Mouse (Mus musculus) midbrain, embryonic 12.5 days (tissue): ENCODE data around the gene Gstt2. TPM values are rescaled to one million over a fixed set of nuclear protein-coding genes. Genes with fewer than 3 reads are reported as not detected.
"Not testable (repeated sequence)": the region's sequence is repeated elsewhere in the genome, so short reads cannot be mapped to it uniquely, and the experiment has no call there.

Source experiments
- ATAC-seq: fragments of 200-750 bp; cut with Nextera tagmentation; 2 replicates; pipeline ENCODE4 v1.8.0; 2017; ENCODE audit warnings: low read depth, moderate TSS enrichment, moderate library complexity; ENCODE audit not compliant: low FRiP score
- H3K27ac ChIP-seq: fragments of 300-500 bp; sonication (generic); replicated peaks from 2 replicates; pipeline ENCODE4 v1.5.1; 2016; ENCODE audit warnings: mild to moderate bottlenecking
- H3K27me3 ChIP-seq: fragments of 300-500 bp; sonication (generic); 2 replicates; pipeline ENCODE4 v1.6.1; 2016; ENCODE audit warnings: mild to moderate bottlenecking
- H3K36me3 ChIP-seq: fragments of 300-500 bp; sonication (generic); 2 replicates; pipeline ENCODE4 v1.6.1; 2016
- H3K4me1 ChIP-seq: fragments of 300-500 bp; sonication (generic); 2 replicates; pipeline ENCODE4 v1.6.1; 2016
- H3K4me2 ChIP-seq: fragments of 300-500 bp; sonication (generic); replicated peaks from 2 replicates; pipeline ENCODE4 v1.6.1; 2016; ENCODE audit warnings: mild to moderate bottlenecking, moderate library complexity
- H3K4me3 ChIP-seq: fragments of 300-500 bp; sonication (generic); 2 replicates; pipeline ENCODE4 v1.5.1; 2016; ENCODE audit warnings: mild to moderate bottlenecking
- H3K9ac ChIP-seq: fragments of 300-500 bp; sonication (generic); replicated peaks from 2 replicates; pipeline ENCODE4 v1.6.1; 2016; ENCODE audit warnings: mild to moderate bottlenecking, moderate library complexity
- H3K9me3 ChIP-seq: fragments of 300-500 bp; sonication (generic); 2 replicates; pipeline ENCODE4 v1.6.1; 2016; ENCODE audit warnings: mild to moderate bottlenecking
- WGBS: fragments of 180-500 bp; shearing (Covaris S2); methylation state at CpG from one replicate; pipeline ENCODE4 v1.1.7; 2016; 5-methylcytosine and 5-hydroxymethylcytosine counted together
- polyA plus RNA-seq: library from polyadenylated mRNA; unstranded; fragments of >200 nt; fragmentation: Nextera tagmentation; extraction: Ambion mirVana; gene quantifications from 2 replicates; pipeline ENCODE4 v1.2.1, GENCODE M21; 2016

The Gstt2 gene
- polyA plus RNA-seq, 1 experiment from 2014 or later, result 7.9 TPM

DNA sequence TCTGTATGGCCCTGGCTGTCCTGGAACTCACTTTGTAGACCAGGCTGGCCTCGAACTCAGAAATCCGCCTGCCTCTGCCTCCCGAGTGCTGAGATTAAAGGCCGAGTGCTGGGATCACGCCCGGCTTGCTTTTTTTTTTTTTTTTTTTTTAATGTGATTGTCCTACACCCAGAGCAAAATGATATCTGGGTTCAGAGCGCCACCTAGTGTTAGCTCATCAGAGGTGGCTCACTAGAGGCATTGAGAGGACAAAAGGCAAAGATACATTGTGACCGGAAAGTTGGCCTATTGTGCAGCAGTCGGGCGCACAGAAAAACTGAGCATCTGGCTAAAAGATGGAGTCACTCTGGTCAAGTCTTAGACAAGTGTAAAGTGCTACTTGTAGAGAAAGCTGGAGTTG lies 16.2 kb upstream of the Gstt2 start:
- WGBS, result 21% methylated on average over 10 of the region's 10 CpGs
- peak; percentile 57; the same call in 1 of the 2 replicates for ATAC-seq
- Histone ChIP-seq H3K36me3 (peaks cover 18% of the 10 kb centered on the region), H3K4me1 (peaks cover 29% of the 10 kb centered on the region), H3K4me3 (no peak overlapping the region), H3K4me2 (no peak overlapping the region), H3K9ac (no peak overlapping the region), H3K27me3 (no peaks in the 10 kb centered on the region), H3K9me3 (no peaks in the 10 kb centered on the region), H3K27ac (no peak overlapping the region)

DNA sequence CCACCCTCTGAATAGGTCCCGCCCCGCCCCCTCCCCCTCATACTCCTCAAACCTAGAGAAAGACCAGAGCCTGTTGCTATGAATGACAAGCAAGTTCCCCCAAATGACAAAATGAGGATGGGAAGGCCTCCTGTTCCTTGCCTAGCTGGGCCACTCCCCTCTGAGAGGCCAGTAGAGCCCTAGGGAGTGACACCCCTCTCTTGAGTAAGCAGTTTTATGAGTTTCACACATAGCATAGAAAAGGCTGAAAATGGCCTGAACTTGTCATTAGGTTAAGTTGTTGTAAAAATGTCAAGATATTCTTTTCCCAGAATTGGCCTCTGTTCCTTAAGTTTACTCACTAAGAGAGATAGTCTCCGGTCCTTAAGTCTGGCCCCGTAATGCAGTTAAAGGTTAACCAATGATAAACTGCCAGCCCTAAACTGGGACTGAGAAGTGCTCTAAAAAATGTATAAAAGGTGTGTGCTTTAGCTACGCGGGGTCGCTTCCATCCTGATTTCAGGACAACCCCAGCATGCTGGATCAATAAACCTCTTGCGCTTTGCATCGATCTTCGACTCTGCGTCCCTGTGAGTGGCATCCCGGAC lies 15.4 kb upstream of the Gstt2 start:
- 95% methylated on average over 12 of the region's 12 CpGs for WGBS
- Histone ChIP-seq H3K27me3 (no peaks in the 10 kb centered on the region), H3K4me2 (no peak overlapping the region), H3K36me3 (peaks cover 10% of the 10 kb centered on the region), H3K4me3 (no peak overlapping the region), H3K4me1 (peaks cover 23% of the 10 kb centered on the region), H3K9me3 (no peaks in the 10 kb centered on the region), H3K9ac (no peak overlapping the region), H3K27ac (no peak overlapping the region)
- no peak for ATAC-seq

- Histone ChIP-seq H3K9me3 (no peaks in the 10 kb centered on the region), H3K36me3 (no peaks in the 10 kb centered on the region), H3K4me1 (peaks cover 23% of the 10 kb centered on the region), H3K4me3 (no peak overlapping the region), H3K9ac (no peak overlapping the region), H3K27ac (no peak overlapping the region), H3K4me2 (no peak overlapping the region), H3K27me3 (no peaks in the 10 kb centered on the region)
- ATAC-seq, result no peak
- 35% methylated on average over 3 of the region's 3 CpGs for WGBS
Observed at GRCm38 (mm10) chr10:75851681-75852080, 14.5 kb upstream of the Gstt2 start.

GRCm38 (mm10) chr10:75851076-75851475 lies 13.9 kb upstream of the Gstt2 start:
- Histone ChIP-seq H3K9me3 (no peaks in the 10 kb centered on the region), H3K4me2 (no peak overlapping the region), H3K9ac (no peak overlapping the region), H3K36me3 (no peaks in the 10 kb centered on the region), H3K4me1 (peaks cover 23% of the 10 kb centered on the region), H3K27me3 (no peaks in the 10 kb centered on the region), H3K4me3 (no peak overlapping the region), H3K27ac (0 out of 2 replicates have a peak overlapping the region, but pooled peaks have one; percentile 10)
- WGBS, result 5% methylated on average over 6 of the region's 6 CpGs
- no peak for ATAC-seq

- WGBS, result 28% methylated on average over 3 of the region's 3 CpGs
- ATAC-seq, result no peak
- Histone ChIP-seq H3K27ac (no peak overlapping the region), H3K9me3 (no peaks in the 10 kb centered on the region), H3K4me3 (no peak overlapping the region), H3K27me3 (no peaks in the 10 kb centered on the region), H3K4me2 (no peak overlapping the region), H3K36me3 (no peaks in the 10 kb centered on the region), H3K4me1 (peaks cover 29% of the 10 kb centered on the region), H3K9ac (no peak overlapping the region)
Observed at GRCm38 (mm10) chr10:75848382-75848781, 11.2 kb upstream of the Gstt2 start.

GRCm38 (mm10) chr10:75845306-75845930 lies 8.2 kb upstream of the Gstt2 start:
- Histone ChIP-seq H3K4me2 (no peak overlapping the region), H3K27ac (no peak overlapping the region), H3K4me1 (peaks cover 15% of the 10 kb centered on the region), H3K9me3 (no peaks in the 10 kb centered on the region), H3K27me3 (no peaks in the 10 kb centered on the region), H3K4me3 (no peak overlapping the region), H3K9ac (no peak overlapping the region), H3K36me3 (no peaks in the 10 kb centered on the region)
- ATAC-seq, result no peak
- WGBS, result 82% methylated on average over 6 of the region's 6 CpGs

DNA sequence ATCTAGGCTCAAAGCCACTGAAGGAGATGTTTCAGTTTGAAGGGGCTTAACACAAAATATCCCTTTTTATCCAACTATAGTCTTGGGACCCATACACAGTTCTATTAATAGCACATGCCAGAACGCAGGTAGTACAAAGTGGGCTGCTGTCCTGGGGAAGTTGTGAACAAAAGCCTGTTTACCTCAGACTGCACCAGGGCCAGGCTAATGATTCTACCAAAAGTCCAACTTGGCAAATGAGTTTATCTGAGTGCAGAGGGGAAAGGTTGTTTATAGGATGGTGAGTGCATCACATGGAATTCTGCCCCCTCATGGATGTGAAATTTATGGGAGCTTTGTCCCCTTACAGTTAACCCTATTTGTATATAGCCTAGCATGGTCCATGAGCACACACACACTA lies 7.6 kb upstream of the Gstt2 start:
- no peaks in the 10 kb centered on the region for H3K27me3 ChIP-seq
- no peak overlapping the region for H3K27ac ChIP-seq
- no peaks in the 10 kb centered on the region for H3K9me3 ChIP-seq
- H3K4me1 ChIP-seq, result peaks cover 15% of the 10 kb centered on the region
- WGBS, result 63% methylated on average over 1 of the region's 1 CpGs
- H3K36me3 ChIP-seq, result no peaks in the 10 kb centered on the region
- no peak for ATAC-seq
- no peak overlapping the region for H3K4me2 ChIP-seq
- H3K4me3 ChIP-seq, result no peak overlapping the region
- H3K9ac ChIP-seq, result no peak overlapping the region

GRCm38 (mm10) chr10:75843898-75844297 lies 6.7 kb upstream of the Gstt2 start:
- not testable (repeated sequence) for H3K9me3 ChIP-seq, ATAC-seq, H3K27me3 ChIP-seq, H3K4me1 ChIP-seq, H3K4me3 ChIP-seq, H3K9ac ChIP-seq, H3K4me2 ChIP-seq, H3K27ac ChIP-seq, H3K36me3 ChIP-seq
- 82% methylated on average over 6 of the region's 6 CpGs for WGBS

DNA sequence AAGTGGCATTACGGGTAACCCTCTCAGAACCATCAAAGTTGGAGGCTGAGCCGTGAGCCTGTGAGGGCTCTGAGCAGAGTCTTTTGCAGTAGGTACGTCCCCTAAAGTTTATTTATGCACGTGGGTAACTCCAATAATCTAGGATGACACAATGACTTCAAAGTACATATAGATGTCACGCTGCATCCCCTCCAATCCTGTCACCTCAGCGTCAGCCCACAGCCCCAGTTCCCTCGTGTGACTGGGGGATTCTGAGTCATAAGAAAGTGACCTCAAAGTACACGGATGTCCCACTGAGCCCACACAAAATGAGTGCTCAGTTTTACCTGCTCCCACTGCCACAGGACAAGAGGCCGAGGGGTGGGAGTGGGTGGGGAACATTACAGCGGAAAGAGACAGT lies 1.9 kb upstream of the Gstt2 start:
- H3K27ac ChIP-seq, result no peak overlapping the region
- H3K4me3 ChIP-seq, result no peak overlapping the region
- peaks cover 24% of the 10 kb centered on the region for H3K4me1 ChIP-seq
- H3K9ac ChIP-seq, result no peak overlapping the region
- H3K9me3 ChIP-seq, result no peaks in the 10 kb centered on the region
- ATAC-seq, result no peak
- no peaks in the 10 kb centered on the region for H3K36me3 ChIP-seq
- WGBS, result 85% methylated on average over 10 of the region's 10 CpGs
- no peak overlapping the region for H3K4me2 ChIP-seq
- H3K27me3 ChIP-seq, result peaks cover 27% of the 10 kb centered on the region

GRCm38 (mm10) chr10:75835761-75836531 lies 1.3 kb downstream of the Gstt2 start:
- Histone ChIP-seq H3K4me2 (peak overlapping the region; percentile 42), H3K9ac (no peak overlapping the region), H3K27me3 (peaks cover 48% of the 10 kb centered on the region), H3K4me3 (peak overlapping the region; percentile 25), H3K4me1 (peaks cover 32% of the 10 kb centered on the region), H3K9me3 (no peaks in the 10 kb centered on the region), H3K27ac (no peak overlapping the region), H3K36me3 (no peaks in the 10 kb centered on the region)
- no peak for ATAC-seq
- 30% methylated on average over 8 of the region's 10 CpGs for WGBS

- Histone ChIP-seq H3K27me3 (peaks cover 48% of the 10 kb centered on the region), H3K9me3 (no peaks in the 10 kb centered on the region), H3K4me2 (peak overlapping the region; percentile 42), H3K4me1 (peaks cover 32% of the 10 kb centered on the region), H3K36me3 (no peaks in the 10 kb centered on the region), H3K4me3 (peak overlapping the region; percentile 25), H3K27ac (no peak overlapping the region), H3K9ac (no peak overlapping the region)
- no peak for ATAC-seq
- 4% methylated on average over 10 of the region's 10 CpGs for WGBS
Observed at GRCm38 (mm10) chr10:75835307-75835706, 1.9 kb downstream of the Gstt2 start.

GRCm38 (mm10) chr10:75834721-75835120 lies 2.5 kb downstream of the Gstt2 start:
- 10% methylated on average over 9 of the region's 9 CpGs for WGBS
- H3K4me2 ChIP-seq, result peak overlapping the region; percentile 63
- no peak overlapping the region for H3K27ac ChIP-seq
- no peak for ATAC-seq
- H3K9me3 ChIP-seq, result no peaks in the 10 kb centered on the region
- peaks cover 32% of the 10 kb centered on the region for H3K4me1 ChIP-seq
- peak overlapping the region; percentile 49 for H3K9ac ChIP-seq
- H3K4me3 ChIP-seq, result peak overlapping the region; percentile 41
- peaks cover 48% of the 10 kb centered on the region for H3K27me3 ChIP-seq
- H3K36me3 ChIP-seq, result no peaks in the 10 kb centered on the region
